Comparison of ENCODE assay signal across 15 mouse cellular contexts in the genomic region with DNA sequence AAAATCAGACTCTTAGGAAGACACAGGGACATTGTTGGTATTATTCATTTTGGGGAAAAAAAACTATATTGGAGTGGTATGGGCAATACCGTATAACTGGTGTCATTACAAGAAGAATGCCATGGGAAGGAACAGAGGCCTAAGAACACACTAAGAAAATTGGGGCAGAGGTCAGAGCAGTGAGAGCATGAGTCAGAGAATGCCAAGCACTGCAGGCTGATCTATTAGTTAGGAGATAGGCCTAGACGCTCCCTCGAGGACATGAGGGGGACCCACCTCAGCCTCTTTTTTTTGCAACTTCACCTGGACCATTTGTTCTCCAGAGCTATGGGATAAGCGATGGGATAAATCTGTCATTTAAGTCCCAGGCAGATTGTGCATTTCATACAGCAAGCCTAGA. TPM values are rescaled to one million over a fixed set of nuclear protein-coding genes. Genes with fewer than 3 reads are reported as not detected.
"Had no signal": no experiment of that assay in that cellular context is flagged by ENCODE, and none has a peak within 500 bp of the region (broad histone marks: within the 10 kb centered on the region; RNA-seq: fewer than 3 reads in every experiment).

No protein-coding gene starts in this region.

- ATAC-seq: midbrain, embryonic 16.5 days had no signal

- DNase-seq: lung, embryonic 14.5 days; lung, postnatal 10 days; lung, postnatal 4 days; midbrain, embryonic 14.5 days; retina, postnatal 1 day; right cerebral cortex, adult 18-20 months; right cerebral cortex, postnatal 25 days; right cerebral cortex, postnatal 4 days; spleen, adult 18-20 months; thymus, adult 18-20 months; thymus, postnatal 14 days; thymus, postnatal 36 days had no signal

RNA-seq across cellular contexts. Expression of a gene that starts 36.9 kb away (rescaled TPM):
- total RNA-seq: megakaryocyte-erythroid progenitor cell, adult 5-6 weeks had no signal
- polyA plus RNA-seq: small intestine, adult 2 months had no signal
